Mouse (Mus musculus) liver, postnatal 0 days (tissue): ENCODE data around the gene Olfr970.

Experiments used
- CTCF ChIP-seq: sonication (generic); IDR thresholded peaks from 2 replicates; pipeline ENCODE4 v1.5.1; 2016; ENCODE audit warnings: antibody characterized with exemption, low read depth
- EP300 ChIP-seq: IDR thresholded peaks from 2 replicates; pipeline ENCODE4 v1.6.1; 2016; ENCODE audit warnings: antibody characterized with exemption, low read depth, mild to moderate bottlenecking

GRCm38 (mm10) chr9:39790558-39790957 is 18.1 kb upstream of the Olfr970 start, which contains the start of gene Olfr969:
- no peak for TF ChIP-seq CTCF
- no peak for TF ChIP-seq EP300
